9 mouse cellular contexts compared by ENCODE assay signal in genomic region chr11:55423756-55424155, GRCm38 (mm10). TPM values are rescaled to one million over a fixed set of nuclear protein-coding genes. Genes with fewer than 3 reads are reported as not detected.
DNase-seq lines count a peak whose midpoint lies in the region; ATAC-seq and TF ChIP-seq lines count a peak whose summit lies in the region.
"Had no signal": no experiment of that assay in that cellular context is flagged by ENCODE, and none has a peak within 500 bp of the region (broad histone marks: within the 10 kb centered on the region; RNA-seq: fewer than 3 reads in every experiment).

No protein-coding gene starts in this region.

- peak; percentile 25 to 34 for DNase-seq in left cerebral cortex, adult 9 months (ENCODE audit: low spot score in 2 of 2)
- no peak for DNase-seq in left cerebral cortex, adult 2 months (ENCODE audit: extremely low spot score in 1 of 2, low spot score in 2 of 2)
- peak; percentile 89 for DNase-seq in adrenal gland, postnatal 14 days
- DNase-seq in spleen, postnatal 14 days (ENCODE audit: low spot score in 2 of 2): no peak
- DNase-seq in left cerebral cortex, postnatal 14 days (ENCODE audit: low spot score in 2 of 2): no peak
- DNase-seq: liver, embryonic 13.5 days had no signal

- H3K27ac ChIP-seq in left cerebral cortex, adult 2 months: no peak overlapping the region
- peak overlapping the region; percentile 23 for H3K27ac ChIP-seq in embryonic fibroblast, embryonic 13.5 days (ENCODE audit: insufficient read depth, low read length)
- peak overlapping the region; percentile 40 for H3K27ac ChIP-seq in intestine, embryonic 16.5 days (ENCODE audit: low read length)
- H3K27ac ChIP-seq in neural tube, embryonic 15.5 days (replicated peaks): peak overlapping the region; percentile 51; the same call in 1 of the 2 replicates
- H3K27ac ChIP-seq: liver, embryonic 13.5 days had no signal

- H3K4me3 ChIP-seq in left cerebral cortex, adult 2 months: no peak overlapping the region
- no peak overlapping the region for H3K4me3 ChIP-seq in embryonic fibroblast, embryonic 13.5 days (ENCODE audit: insufficient read depth, low read length)
- H3K4me3 ChIP-seq in intestine, embryonic 16.5 days (ENCODE audit: low read length): no peak overlapping the region
- H3K4me3 ChIP-seq in neural tube, embryonic 15.5 days (replicated peaks): no peak overlapping the region
- H3K4me3 ChIP-seq: liver, embryonic 13.5 days had no signal

- peaks cover 11% of the 10 kb centered on the region for H3K4me1 ChIP-seq in embryonic fibroblast, embryonic 13.5 days (ENCODE audit: control insufficient read depth, insufficient read depth, low read length)
- peaks cover 35% of the 10 kb centered on the region for H3K4me1 ChIP-seq in intestine, embryonic 16.5 days (ENCODE audit: control insufficient read depth, insufficient read depth, low read length)
- peaks cover 41% of the 10 kb centered on the region for H3K4me1 ChIP-seq in neural tube, embryonic 15.5 days

- H3K9me3 ChIP-seq in intestine, embryonic 16.5 days (ENCODE audit: control insufficient read depth, low read length): no peaks in the 10 kb centered on the region
- H3K9me3 ChIP-seq in neural tube, embryonic 15.5 days (replicated peaks): no peaks in the 10 kb centered on the region
- H3K9me3 ChIP-seq: liver, embryonic 13.5 days had no signal

- 24% methylated on average over 4 of the region's 4 CpGs for WGBS in intestine, embryonic 16.5 days
- WGBS in neural tube, embryonic 15.5 days: 20% methylated on average over 4 of the region's 4 CpGs

- H3K4me2 ChIP-seq in intestine, embryonic 16.5 days (ENCODE audit: low read depth, low read length): no peak overlapping the region
- no peak overlapping the region for H3K4me2 ChIP-seq in neural tube, embryonic 15.5 days
- H3K4me2 ChIP-seq: liver, embryonic 13.5 days had no signal

- ATAC-seq in intestine, embryonic 16.5 days: peak; percentile 16; the same call in 1 of the 2 replicates
- ATAC-seq in neural tube, embryonic 15.5 days (ENCODE audit: low FRiP score): no peak

- H3K27me3 ChIP-seq in intestine, embryonic 16.5 days (replicated peaks; ENCODE audit: control insufficient read depth, insufficient read depth, low read length): no peaks in the 10 kb centered on the region
- H3K27me3 ChIP-seq in neural tube, embryonic 15.5 days (replicated peaks): no peaks in the 10 kb centered on the region

- intact Hi-C loops in left cerebral cortex, adult 2 months (cut with DNase I): no loop called here
- intact Hi-C loops in left cerebral cortex, postnatal 14 days (cut with DNase I): no loop called here

- TF ChIP-seq CTCF in left cerebral cortex, adult 2 months (IDR thresholded peaks at IDR 0.05): no peak
- no peak for TF ChIP-seq CTCF in embryonic fibroblast, embryonic 13.5 days (IDR thresholded peaks at IDR 0.05; ENCODE audit: borderline replicate concordance, insufficient read depth, low read length)

- TF ChIP-seq POLR2A in embryonic fibroblast, embryonic 13.5 days (IDR thresholded peaks at IDR 0.05; ENCODE audit: low read depth, low read length): no peak

- no peaks in the 10 kb centered on the region for H3K36me3 ChIP-seq in intestine, embryonic 16.5 days (ENCODE audit: control insufficient read depth, insufficient read depth, low read length)
- H3K36me3 ChIP-seq in neural tube, embryonic 15.5 days: no peaks in the 10 kb centered on the region
- H3K36me3 ChIP-seq: liver, embryonic 13.5 days had no signal

- no peak overlapping the region for H3K9ac ChIP-seq in intestine, embryonic 16.5 days (ENCODE audit: low read depth, low read length)
- H3K9ac ChIP-seq in neural tube, embryonic 15.5 days (replicated peaks): no peak overlapping the region
- H3K9ac ChIP-seq: liver, embryonic 13.5 days had no signal

RNA-seq across cellular contexts. Expression of gene Sparc, which starts 0.8 kb away (rescaled TPM):
- 100 to 1,000 TPM; 177 to 202 TPM for total RNA-seq in left cerebral cortex, adult 2 months (2021)
- 2,357 and 2,456 TPM in 2 replicates for total RNA-seq in adrenal gland, postnatal 14 days (2021)
- 3,951 and 4,760 TPM in 2 replicates for polyA plus RNA-seq in embryonic fibroblast, embryonic 13.5 days (2011; ENCODE audit: insufficient read length, low read depth, missing spikeins)
- 1,500 and 1,563 TPM in 2 replicates for polyA plus RNA-seq in intestine, embryonic 16.5 days (2015; fragmentation: Nextera tagmentation; extraction: Ambion mirVana)
- polyA plus RNA-seq in neural tube, embryonic 15.5 days (2015; fragmentation: Nextera tagmentation; extraction: Ambion mirVana): 747 and 833 TPM in 2 replicates
- total RNA-seq in left cerebral cortex, postnatal 14 days (2021): 100 to 1,000 TPM; 371 to 390 TPM

RNA-seq across cellular contexts. Expression of gene Atox1, which starts 37.3 kb away (rescaled TPM):
- 10 to 100 TPM; 87.0 to 97.9 TPM for total RNA-seq in left cerebral cortex, adult 2 months (2021)
- 255 and 290 TPM in 2 replicates for total RNA-seq in adrenal gland, postnatal 14 days (2021)
- polyA plus RNA-seq in embryonic fibroblast, embryonic 13.5 days (2011; ENCODE audit: insufficient read length, low read depth, missing spikeins): 114 and 118 TPM in 2 replicates
- 408 and 413 TPM in 2 replicates for polyA plus RNA-seq in intestine, embryonic 16.5 days (2015; fragmentation: Nextera tagmentation; extraction: Ambion mirVana)
- polyA plus RNA-seq in neural tube, embryonic 15.5 days (2015; fragmentation: Nextera tagmentation; extraction: Ambion mirVana): 303 and 338 TPM in 2 replicates
- total RNA-seq in left cerebral cortex, postnatal 14 days (2021): 100 to 1,000 TPM; 123 to 140 TPM

RNA-seq across cellular contexts. Expression of gene G3bp1, which starts 45.7 kb away (rescaled TPM):
- total RNA-seq in left cerebral cortex, adult 2 months (2021): 10 to 100 TPM; 34.8 to 35.0 TPM
- 61.8 and 61.9 TPM in 2 replicates for total RNA-seq in adrenal gland, postnatal 14 days (2021)
- 77.7 and 79.1 TPM in 2 replicates for polyA plus RNA-seq in embryonic fibroblast, embryonic 13.5 days (2011; ENCODE audit: insufficient read length, low read depth, missing spikeins)
- polyA plus RNA-seq in intestine, embryonic 16.5 days (2015; fragmentation: Nextera tagmentation; extraction: Ambion mirVana): 137 and 153 TPM in 2 replicates
- 91.5 and 115 TPM in 2 replicates for polyA plus RNA-seq in neural tube, embryonic 15.5 days (2015; fragmentation: Nextera tagmentation; extraction: Ambion mirVana)
- 10 to 100 TPM; 38.1 to 38.8 TPM for total RNA-seq in left cerebral cortex, postnatal 14 days (2021)

Comparison
In these comparisons a context has a peak if more than half of its experiments do, and no peak if none do; other contexts are left out.
1. DNase-seq: peak in left cerebral cortex, adult 9 months (2 of 2) and adrenal gland, postnatal 14 days (single experiment); none in left cerebral cortex, adult 2 months (0 of 2), spleen, postnatal 14 days (0 of 2) and left cerebral cortex, postnatal 14 days (0 of 2).